Comparison of ENCODE assay signal across 9 mouse cellular contexts in the genomic region with DNA sequence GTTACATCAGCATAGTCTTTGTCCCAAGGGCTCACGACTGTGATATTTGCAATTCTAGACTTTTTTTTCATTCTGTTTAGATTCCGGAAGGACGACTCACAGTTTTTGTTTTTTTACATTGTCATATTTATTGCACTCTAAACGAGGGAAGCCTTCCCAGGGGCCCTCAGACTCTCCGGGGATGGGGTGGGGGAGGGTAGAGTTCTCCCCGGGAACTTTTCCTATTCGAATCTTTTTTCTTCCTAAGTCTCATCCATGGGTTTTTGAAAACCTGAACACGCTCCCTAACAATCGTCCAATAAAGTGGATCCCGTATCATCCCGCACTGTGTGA.
DNase-seq lines count a peak whose midpoint lies in the region; ATAC-seq lines count a peak whose summit lies in the region.
"Had no signal": no experiment of that assay in that cellular context is flagged by ENCODE, and none has a peak within 500 bp of the region (broad histone marks: within the 10 kb centered on the region; RNA-seq: fewer than 3 reads in every experiment).

No protein-coding gene starts in this region.

- H3K9me3 ChIP-seq in heart, embryonic 16.5 days (replicated peaks; ENCODE audit: control insufficient read depth, low read length) = peaks cover 4% of the 10 kb centered on the region
- no peaks in the 10 kb centered on the region for H3K9me3 ChIP-seq in intestine, embryonic 15.5 days
- no peaks in the 10 kb centered on the region; the same call in 1 of the 2 replicates for H3K9me3 ChIP-seq in midbrain, embryonic 15.5 days

- no peaks in the 10 kb centered on the region for H3K36me3 ChIP-seq in heart, embryonic 16.5 days (ENCODE audit: control insufficient read depth, insufficient read depth)
- no peaks in the 10 kb centered on the region for H3K36me3 ChIP-seq in intestine, embryonic 15.5 days
- H3K36me3 ChIP-seq in midbrain, embryonic 15.5 days (replicated peaks) = no peaks in the 10 kb centered on the region
- H3K36me3 ChIP-seq: G1E had no signal

- no peak overlapping the region for H3K9ac ChIP-seq in heart, embryonic 16.5 days (ENCODE audit: low read length)
- no peak overlapping the region for H3K9ac ChIP-seq in intestine, embryonic 15.5 days
- H3K9ac ChIP-seq in midbrain, embryonic 15.5 days = no peak overlapping the region

- H3K27me3 ChIP-seq in heart, embryonic 16.5 days (ENCODE audit: control insufficient read depth, insufficient read depth, low read length) = peaks cover 54% of the 10 kb centered on the region
- peaks cover 20% of the 10 kb centered on the region for H3K27me3 ChIP-seq in intestine, embryonic 15.5 days (replicated peaks)
- 0 out of 2 replicates have a peak, but pooled peaks cover 9% of the 10 kb centered on the region for H3K27me3 ChIP-seq in midbrain, embryonic 15.5 days (replicated peaks)

- peak overlapping the region; percentile 36 for H3K4me2 ChIP-seq in heart, embryonic 16.5 days (ENCODE audit: low read depth, low read length)
- peak overlapping the region; percentile 45 for H3K4me2 ChIP-seq in intestine, embryonic 15.5 days (replicated peaks)
- H3K4me2 ChIP-seq in midbrain, embryonic 15.5 days = peak overlapping the region; percentile 33; the same call in 1 of the 2 replicates

- no peak overlapping the region for H3K27ac ChIP-seq in heart, embryonic 16.5 days (ENCODE audit: low read length)
- H3K27ac ChIP-seq in intestine, embryonic 15.5 days = no peak overlapping the region
- H3K27ac ChIP-seq in midbrain, embryonic 15.5 days = no peak overlapping the region

- ATAC-seq in heart, embryonic 16.5 days (replicated peaks; ENCODE audit: extremely low read depth, insufficient read depth, low FRiP score) = no peak
- ATAC-seq in intestine, embryonic 15.5 days = no peak
- no peak for ATAC-seq in midbrain, embryonic 15.5 days (replicated peaks)

- no peak for DNase-seq in heart, adult 11 months
- DNase-seq in ZHBTc4 (ENCODE audit: low read depth, low spot score) = peak; percentile 35
- DNase-seq in right cerebral cortex, adult 2 months (ENCODE audit: low spot score in 2 of 2) = no peak
- no peak for DNase-seq in cerebellum, adult 11-12 months
- DNase-seq in kidney, adult 18-20 months = no peak

- WGBS in heart, embryonic 16.5 days = 3% methylated on average over 11 of the region's 11 CpGs
- under 1% methylated on average over 11 of the region's 11 CpGs for WGBS in intestine, embryonic 15.5 days
- WGBS in midbrain, embryonic 15.5 days = 4% methylated on average over 11 of the region's 11 CpGs

- peaks cover 10% of the 10 kb centered on the region for H3K4me1 ChIP-seq in heart, embryonic 16.5 days (ENCODE audit: control insufficient read depth, insufficient read depth, low read length)
- peaks cover 20% of the 10 kb centered on the region for H3K4me1 ChIP-seq in intestine, embryonic 15.5 days (replicated peaks)
- H3K4me1 ChIP-seq in midbrain, embryonic 15.5 days = peaks cover 43% of the 10 kb centered on the region

- 0 out of 2 replicates have a peak overlapping the region, but pooled peaks have one; percentile 7 for H3K4me3 ChIP-seq in heart, embryonic 16.5 days (ENCODE audit: low read length)
- H3K4me3 ChIP-seq in intestine, embryonic 15.5 days (replicated peaks) = 0 out of 2 replicates have a peak overlapping the region, but pooled peaks have one; percentile 9
- no peak overlapping the region for H3K4me3 ChIP-seq in midbrain, embryonic 15.5 days
